Mouse (Mus musculus) urinary bladder, postnatal 25 days (tissue): ENCODE data around the gene Usp12.
"Not testable (repeated sequence)": the region's sequence is repeated elsewhere in the genome, so short reads cannot be mapped to it uniquely, and the experiment has no call there.

Experiments
- DNase-seq: peaks from one replicate; pipeline ENCODE4 v3.0.0; 2022; ENCODE audit warnings: low spot score

The Usp12 gene

GRCm38 (mm10) chr5:146736970-146737495 is 57.8 kb downstream of the Usp12 start:
- no peak for DNase-seq

DNA sequence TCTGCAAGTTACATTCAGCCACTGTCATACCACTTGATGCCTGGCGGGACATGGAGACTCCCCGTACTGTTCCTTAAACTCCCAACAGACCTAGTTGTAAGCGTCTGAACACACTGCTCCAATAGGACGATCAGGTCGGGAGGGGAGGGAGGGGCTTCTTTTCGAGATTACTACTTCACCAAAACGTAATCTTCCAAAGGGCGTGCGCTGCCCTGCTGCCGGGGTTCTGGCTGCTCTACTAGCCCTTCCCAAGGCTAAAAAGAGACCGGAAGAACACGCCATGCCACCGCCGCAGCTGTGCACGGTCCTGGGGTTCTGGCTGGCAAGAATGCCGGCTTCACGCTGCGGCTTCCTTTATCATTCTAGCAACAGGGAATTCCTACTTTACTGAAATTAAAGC is 58.5 kb downstream of the Usp12 start:
- DNase-seq: no peak

DNA sequence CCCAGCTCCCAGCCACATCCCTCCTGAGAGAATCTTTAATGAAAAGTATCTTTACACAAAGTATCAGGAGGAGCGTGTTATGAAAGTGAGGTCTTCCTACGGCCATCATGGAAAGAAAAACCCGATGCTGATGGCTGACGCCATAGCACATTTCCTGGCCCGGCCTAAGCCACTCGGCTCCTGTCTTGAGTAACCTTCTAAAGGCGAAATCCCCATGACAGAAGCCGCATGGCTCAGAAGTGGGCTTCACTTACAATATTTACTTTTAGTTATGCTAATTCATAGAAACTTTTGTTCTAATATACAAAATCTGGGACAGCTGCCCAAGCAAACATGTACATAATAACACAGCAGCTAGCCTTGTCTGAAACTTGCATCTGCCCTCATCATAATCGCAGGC is 59.8 kb downstream of the Usp12 start:
- DNase-seq: not testable (repeated sequence)

DNA sequence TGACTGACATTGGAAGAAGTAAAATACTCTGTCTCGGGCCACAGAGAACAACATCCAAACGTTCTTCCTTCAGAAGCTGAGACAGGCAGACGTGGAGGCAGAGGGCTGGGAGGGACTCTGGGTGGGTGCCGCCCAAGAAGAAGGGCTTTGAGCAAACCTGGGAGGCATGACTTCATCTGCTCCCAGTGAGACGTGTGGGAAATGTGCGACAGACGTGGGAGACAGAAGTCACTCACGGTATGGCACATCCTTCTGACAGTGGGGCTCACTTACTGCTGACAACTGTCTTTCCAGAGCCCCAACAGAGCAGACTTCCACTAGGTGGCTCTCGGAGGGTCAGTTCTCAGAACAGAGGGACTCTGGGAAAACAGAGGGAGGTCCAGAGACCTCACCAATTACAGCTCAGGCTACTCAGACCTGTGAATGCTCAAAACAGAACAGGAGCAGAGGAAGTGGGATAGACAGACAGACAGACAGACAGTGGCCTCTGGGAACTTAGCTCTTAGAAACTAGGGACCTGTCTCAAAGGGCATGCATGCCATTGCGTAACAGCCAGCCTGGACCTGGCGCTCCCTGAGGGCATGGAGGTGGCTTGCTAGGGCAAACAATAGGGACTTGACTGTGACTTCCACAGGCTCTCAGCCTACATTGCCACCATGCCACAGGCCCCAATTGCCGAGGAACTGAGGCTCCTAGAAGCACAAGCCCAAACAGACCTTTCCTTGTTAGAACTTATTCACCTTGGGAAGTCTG is 60.7 kb downstream of the Usp12 start:
- DNase-seq: no peak

DNA sequence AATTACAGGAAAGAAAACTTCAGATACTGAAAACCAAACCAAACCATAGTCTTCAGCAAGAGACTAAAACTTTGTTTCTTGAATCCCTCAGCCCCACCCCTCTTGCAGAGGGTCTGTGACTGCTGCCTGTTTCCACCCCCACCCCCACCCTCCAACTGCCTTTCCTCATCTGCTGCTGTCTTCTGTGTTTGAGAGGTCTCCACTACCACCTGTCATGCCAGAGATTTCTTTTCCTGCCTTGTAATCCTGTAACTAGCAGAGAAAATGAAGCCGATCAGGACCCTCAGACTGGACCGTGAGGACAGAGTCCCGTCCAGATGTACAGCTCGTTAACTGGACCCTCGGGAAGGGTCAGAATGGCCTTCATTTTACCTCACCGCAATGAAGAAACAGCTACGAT is 61.4 kb downstream of the Usp12 start:
- DNase-seq: no peak

DNA sequence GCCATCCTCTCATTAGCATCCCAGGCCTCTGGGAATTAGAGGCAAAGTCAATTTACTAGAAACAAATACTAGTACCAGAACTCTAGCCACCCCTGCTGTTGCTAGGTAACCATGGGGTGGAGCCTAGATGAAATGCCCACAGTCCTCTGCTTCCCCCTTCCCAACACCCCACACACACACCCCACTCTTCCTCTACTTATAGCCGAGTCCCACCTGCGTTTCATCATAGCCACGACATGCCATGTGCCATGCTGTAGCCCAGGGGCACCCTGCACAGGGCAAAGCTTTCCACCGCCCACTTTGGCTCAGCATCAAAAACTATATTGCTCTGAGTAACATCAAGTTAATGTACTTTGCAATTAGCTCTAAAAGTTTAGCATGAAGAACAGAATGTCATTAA is 67.8 kb downstream of the Usp12 start:
- no peak for DNase-seq

- DNase-seq: no peak
These were observed 69.8 kb downstream of the Usp12 start for GRCm38 (mm10) chr5:146724956-146725355.

GRCm38 (mm10) chr5:146723452-146723851 is 71.4 kb downstream of the Usp12 start:
- DNase-seq: no peak

GRCm38 (mm10) chr5:146722226-146722625 is 72.6 kb downstream of the Usp12 start:
- DNase-seq: no peak

DNA sequence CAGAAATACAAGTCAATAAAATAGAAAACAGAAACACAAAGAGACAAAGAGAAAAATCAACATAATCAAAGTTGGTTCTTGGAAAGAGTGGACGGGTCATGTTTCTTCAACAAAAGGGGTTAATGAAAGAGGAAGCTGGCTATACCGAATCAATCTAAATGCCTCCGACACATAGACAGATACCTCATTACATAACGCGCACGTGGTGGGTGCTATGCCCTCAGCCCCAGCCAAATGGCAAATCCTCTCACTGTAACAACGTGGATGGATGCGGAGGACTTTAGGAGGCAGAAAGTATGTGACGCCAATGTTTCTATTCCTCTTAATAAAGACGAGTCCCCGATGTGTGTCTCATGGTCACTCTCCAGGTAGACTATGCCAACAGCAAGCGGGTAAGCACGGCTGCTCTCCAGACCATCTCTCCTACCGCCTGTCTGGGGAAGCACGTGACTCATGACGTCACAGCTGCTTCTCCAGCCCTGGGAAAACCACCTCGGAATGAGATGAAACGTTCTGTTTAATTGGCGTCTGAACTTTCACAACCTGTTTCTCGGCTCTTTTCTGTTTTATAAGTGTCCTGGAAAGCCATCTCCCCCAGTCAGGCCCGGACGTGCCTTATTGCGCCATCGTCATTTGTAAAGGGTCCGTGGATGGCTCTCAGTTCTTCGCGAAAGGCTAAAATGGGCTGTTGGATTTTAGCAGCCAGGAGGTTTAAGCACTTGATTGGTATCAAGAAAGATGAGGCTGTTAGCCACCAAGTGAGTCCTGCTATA is 75.0 kb downstream of the Usp12 start:
- DNase-seq: no peak

DNA sequence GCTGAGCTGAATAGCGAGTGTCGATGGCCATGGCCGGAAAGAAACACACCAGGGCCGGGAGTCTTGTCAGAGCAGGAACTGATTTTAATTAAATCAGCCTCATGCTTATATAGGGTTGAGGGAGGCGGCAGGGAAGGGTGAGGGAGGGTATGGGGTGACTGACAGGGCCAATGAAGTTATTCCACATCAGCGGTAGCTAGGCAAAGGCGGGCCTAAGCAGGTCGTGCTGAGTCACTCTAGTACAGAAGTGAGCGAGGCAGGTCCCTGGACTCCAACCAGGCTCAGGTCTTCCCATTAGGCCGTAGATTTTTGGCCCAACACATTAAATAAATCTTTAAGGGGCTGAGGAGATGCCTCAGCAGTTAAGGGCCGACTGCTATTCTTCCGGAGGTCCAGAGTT is 81.0 kb downstream of the Usp12 start:
- no peak for DNase-seq

DNA sequence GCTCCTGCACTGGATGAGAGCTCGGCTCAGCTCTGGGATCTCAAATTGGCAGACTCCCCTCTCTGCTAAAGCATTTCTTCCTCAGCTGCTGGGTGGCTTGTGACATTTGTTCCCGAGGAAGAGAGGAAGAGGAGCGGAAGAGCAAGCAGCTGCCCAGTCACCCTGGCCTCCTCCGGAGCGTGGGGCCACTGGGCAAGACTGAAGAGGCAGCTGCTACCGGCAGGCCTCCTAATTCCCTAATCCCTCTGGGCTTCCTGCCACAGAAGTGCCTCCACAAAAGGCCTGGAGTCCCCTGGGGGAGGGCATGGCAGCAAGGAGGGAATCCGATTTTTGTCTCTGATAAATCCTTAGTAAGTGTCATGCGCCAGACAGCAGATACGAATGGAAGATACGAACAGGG is 81.7 kb downstream of the Usp12 start:
- no peak for DNase-seq

DNA sequence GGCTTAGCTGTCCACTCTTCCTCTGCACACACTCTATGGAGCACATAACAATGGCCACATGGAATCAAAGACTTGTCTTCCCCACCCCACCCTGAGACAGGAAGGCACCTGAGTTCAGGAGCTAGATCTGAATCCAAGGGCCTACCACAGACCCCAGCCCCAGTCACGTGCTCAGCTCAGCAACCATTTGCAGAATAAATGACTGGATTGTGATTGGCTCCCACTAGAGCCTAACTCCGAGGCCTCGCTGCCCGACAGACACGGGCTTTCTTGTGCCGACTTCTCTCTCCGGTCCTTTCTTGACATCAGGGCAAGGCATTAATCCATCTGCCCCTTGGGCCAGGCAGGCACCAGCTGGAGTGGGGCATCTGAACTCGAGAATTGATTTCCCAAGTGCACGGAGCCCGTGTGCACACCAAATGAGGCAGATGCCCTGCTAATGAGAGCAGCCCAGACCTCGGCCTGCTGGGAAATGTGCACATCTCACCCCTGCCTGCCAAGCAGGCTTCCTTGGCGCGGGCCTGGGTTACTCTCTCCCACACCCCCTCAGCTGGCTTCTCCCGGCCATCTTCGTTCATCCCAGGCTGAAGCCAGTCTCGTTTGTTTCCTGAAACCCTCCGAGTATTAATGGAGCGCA is 82.4 kb downstream of the Usp12 start:
- no peak for DNase-seq

GRCm38 (mm10) chr5:146709361-146709760 is 85.4 kb downstream of the Usp12 start:
- DNase-seq: no peak

- DNase-seq: peak; percentile 88
These were observed 88.9 kb downstream of the Usp12 start for GRCm38 (mm10) chr5:146705815-146706408.

GRCm38 (mm10) chr5:146705411-146705810 is 89.4 kb downstream of the Usp12 start:
- no peak for DNase-seq

DNA sequence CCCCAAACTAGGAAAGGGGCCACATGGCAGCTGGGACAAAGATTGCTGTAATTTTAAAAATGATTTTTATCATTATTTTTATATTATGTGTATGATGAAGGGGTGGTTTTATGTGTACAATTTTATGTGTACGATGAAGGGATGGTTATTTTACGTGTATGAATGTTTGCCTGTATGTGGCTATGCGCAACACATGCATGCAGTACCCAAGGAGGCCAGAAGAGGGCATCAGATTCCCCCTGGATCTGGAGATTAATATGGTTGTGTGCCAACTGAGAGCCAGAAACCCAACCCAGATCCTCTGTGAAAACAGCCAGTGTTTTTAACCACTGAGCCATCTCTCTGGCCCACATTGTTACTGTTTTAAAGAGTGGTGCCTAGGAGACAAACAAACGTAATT is 90.6 kb downstream of the Usp12 start:
- DNase-seq: no peak

GRCm38 (mm10) chr5:146703710-146704121 is 91.1 kb downstream of the Usp12 start:
- no peak for DNase-seq

GRCm38 (mm10) chr5:146700099-146700498 is 94.7 kb downstream of the Usp12 start:
- no peak for DNase-seq

GRCm38 (mm10) chr5:146699433-146700019 is 95.3 kb downstream of the Usp12 start:
- no peak for DNase-seq

DNA sequence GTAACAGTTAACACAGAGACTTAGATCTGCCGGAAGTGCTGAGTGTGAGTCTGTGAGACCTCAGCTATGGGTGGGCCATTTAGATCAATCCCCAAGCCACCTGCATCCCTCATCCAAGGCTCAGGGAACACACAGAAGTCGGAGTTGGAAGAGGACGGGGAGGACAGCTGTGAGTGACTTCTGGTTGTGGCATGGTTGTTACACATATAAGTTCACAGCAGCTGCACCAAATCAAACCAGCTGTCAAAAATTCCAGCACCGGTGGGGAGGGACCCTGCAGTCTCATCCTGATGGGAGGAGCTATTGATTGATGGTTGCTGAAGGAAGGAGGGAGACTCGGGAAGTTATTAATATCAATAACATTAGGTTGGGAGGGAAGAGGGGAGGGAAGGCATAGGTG is 99.3 kb downstream of the Usp12 start:
- DNase-seq: no peak

- DNase-seq: no peak
These were observed 101.8 kb downstream of the Usp12 start for GRCm38 (mm10) chr5:146692976-146693361.
